Mouse (Mus musculus): Measurements from ENCODE around the gene Vmn1r193. TPM values are rescaled to one million over a fixed set of nuclear protein-coding genes. Genes with fewer than 3 reads are reported as not detected.
"Not testable (repeated sequence)": the region's sequence is repeated elsewhere in the genome, so short reads cannot be mapped to it uniquely, and the experiment has no call there.

Gene Vmn1r193
- not detected in 2 replicates for polyA plus RNA-seq (2015; fragmentation: Nextera tagmentation; extraction: Ambion mirVana)

DNA sequence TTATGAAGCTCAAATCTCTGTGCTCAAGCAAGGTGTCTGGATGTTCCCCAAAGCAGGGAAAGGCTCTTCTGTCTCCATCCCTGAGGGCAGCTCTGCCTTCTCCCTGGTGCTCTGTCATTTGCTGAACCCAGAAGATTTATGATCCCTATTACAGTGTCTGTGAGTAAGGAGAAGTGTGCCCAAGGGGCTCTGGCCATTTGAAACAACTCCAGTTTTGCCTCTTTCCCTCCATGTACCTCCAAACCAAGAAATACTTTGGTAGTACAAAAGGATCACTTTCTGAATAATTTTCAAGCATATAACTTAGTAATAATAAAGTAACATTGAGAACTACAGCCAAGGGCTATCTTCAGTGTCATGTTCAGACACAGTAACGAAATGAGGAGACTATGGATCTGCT is at the start of gene Vmn1r193:
TSS of gene Vmn1r193 (minus strand) at position 101 of the 400 bp plus-strand sequence.
- H3K27ac ChIP-seq; H3K27me3 ChIP-seq; H3K4me3 ChIP-seq (replicated peaks); H3K36me3 ChIP-seq; ATAC-seq (ENCODE audit: low read depth); H3K9ac ChIP-seq; H3K4me2 ChIP-seq; H3K9me3 ChIP-seq (replicated peaks); H3K4me1 ChIP-seq (replicated peaks); DNase-seq: not testable (repeated sequence)
- 40% methylated on average over 1 of the region's 1 CpGs for WGBS (ENCODE audit: insufficient replicate concordance)

DNA sequence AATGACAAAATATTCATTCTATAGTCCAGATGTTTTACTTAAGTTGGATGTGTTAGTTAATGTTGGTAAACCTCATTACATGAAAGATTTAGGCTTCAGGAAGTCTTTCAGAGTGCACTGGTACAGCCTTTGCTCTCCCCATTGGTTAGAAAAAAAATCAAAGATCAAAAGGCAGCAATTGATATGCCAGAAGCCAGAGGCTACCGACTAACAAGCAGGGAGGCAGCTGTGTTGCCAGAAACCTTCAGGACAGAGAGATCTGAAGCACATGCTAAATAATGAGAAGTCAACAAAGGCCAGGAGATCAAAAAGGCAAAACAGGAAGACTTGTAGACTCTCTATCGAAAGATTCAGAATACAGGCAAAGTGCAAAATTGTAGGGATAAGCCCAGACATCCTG is 48.8 kb upstream of the Vmn1r193 start:
- Histone ChIP-seq H3K4me2 (no peak overlapping the region), H3K9me3 (replicated peaks) (no peaks in the 10 kb centered on the region), H3K27me3 (no peaks in the 10 kb centered on the region), H3K36me3 (no peaks in the 10 kb centered on the region), H3K4me1 (replicated peaks) (no peaks in the 10 kb centered on the region), H3K27ac (no peak overlapping the region), H3K9ac (no peak overlapping the region), H3K4me3 (replicated peaks) (no peak overlapping the region)
- 42% methylated on average over 2 of the region's 2 CpGs for WGBS (ENCODE audit: insufficient replicate concordance)
- DNase-seq: no peak
- ATAC-seq (ENCODE audit: low read depth): no peak

DNA sequence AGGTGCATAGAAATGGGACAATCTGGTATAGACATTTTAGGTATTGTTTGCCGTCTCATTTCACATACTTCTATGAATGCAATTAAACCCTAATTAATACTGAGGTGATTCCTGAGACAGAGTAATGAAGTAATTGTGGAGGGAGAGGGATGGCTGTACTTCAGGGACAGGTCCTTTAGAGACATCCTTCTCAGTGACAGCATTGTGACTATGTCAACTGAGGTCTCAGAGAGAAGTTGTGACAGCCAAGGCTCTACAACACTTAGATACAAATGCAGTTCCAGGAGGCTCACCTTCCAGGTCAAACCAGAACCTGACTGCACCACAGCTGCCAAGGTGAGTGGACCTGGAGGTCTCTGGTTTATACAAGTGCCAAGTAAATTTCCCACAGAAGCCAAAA is 47.3 kb upstream of the Vmn1r193 start, which contains the start of gene Vmn1r195:
TSS of gene Vmn1r195 (plus strand) at position 301 of the 400 bp plus-strand sequence.
- not testable (repeated sequence) for H3K4me3 ChIP-seq (replicated peaks); H3K27ac ChIP-seq; H3K4me1 ChIP-seq (replicated peaks); H3K9ac ChIP-seq; H3K9me3 ChIP-seq (replicated peaks); H3K4me2 ChIP-seq; H3K36me3 ChIP-seq; DNase-seq; H3K27me3 ChIP-seq; ATAC-seq (ENCODE audit: low read depth)
- WGBS (ENCODE audit: insufficient replicate concordance): 80% methylated on average over 1 of the region's 1 CpGs

DNA sequence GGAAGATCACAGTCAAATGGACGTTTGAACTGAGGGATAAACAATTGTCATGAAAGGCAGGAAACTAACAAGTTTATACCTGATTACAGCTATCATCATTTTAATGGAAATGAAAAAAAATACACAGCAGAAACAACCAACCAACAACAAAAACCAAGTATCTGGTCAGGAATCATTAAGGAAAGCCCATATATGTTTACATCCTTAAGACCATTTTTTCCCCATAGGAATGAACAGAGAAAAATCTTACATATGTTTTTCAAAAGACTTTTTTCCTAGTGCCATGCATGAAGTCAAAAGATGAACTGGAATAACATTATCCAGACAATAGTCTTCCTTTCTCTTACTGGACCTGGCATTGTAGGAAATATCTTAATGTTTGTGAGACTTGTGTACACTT is 21.0 kb upstream of the Vmn1r193 start, which contains the start of gene Vmn1r194:
TSS of gene Vmn1r194 (plus strand) at position 301 of the 400 bp plus-strand sequence.
- Histone ChIP-seq H3K27ac (no peak within 1 kb of the TSS), H3K9me3 (replicated peaks) (no peaks in the 10 kb centered on the region), H3K4me2 (no peak within 1 kb of the TSS), H3K36me3 (no peaks in the 10 kb centered on the region), H3K4me3 (replicated peaks) (no peak within 1 kb of the TSS), H3K9ac (no peak within 1 kb of the TSS), H3K4me1 (replicated peaks) (no peaks in the 10 kb centered on the region), H3K27me3 (no peaks in the 10 kb centered on the region)
- no peak for ATAC-seq (ENCODE audit: low read depth)
- 28% methylated on average over 1 of the region's 1 CpGs for WGBS (ENCODE audit: insufficient replicate concordance)
- no peak for DNase-seq

DNA sequence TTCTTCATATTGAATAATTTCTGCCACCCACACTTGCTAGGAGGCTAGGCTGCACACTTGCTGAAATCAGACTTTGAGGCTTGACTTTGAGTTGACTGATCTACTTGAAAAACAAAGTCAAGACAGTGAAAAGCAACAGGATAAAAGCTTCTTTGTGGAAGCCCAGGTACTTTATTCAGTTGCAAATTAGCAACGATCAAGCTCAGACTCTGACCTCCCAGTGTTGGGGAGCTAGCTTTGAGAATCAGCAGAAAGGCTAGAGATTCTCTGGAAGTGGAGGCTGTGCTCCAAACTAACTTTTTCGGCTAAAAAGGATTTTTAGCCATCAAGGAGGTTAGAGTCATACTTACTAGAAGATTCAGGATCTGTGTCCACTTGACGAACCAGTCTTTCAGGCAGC is 30.2 kb downstream of the Vmn1r193 start:
- not testable (repeated sequence) for H3K4me3 ChIP-seq (replicated peaks); H3K4me2 ChIP-seq; H3K4me1 ChIP-seq (replicated peaks); H3K27me3 ChIP-seq; H3K9ac ChIP-seq; H3K36me3 ChIP-seq; DNase-seq; H3K9me3 ChIP-seq (replicated peaks); ATAC-seq (ENCODE audit: low read depth); H3K27ac ChIP-seq
- 59% methylated on average over 3 of the region's 3 CpGs for WGBS (ENCODE audit: insufficient replicate concordance)

DNA sequence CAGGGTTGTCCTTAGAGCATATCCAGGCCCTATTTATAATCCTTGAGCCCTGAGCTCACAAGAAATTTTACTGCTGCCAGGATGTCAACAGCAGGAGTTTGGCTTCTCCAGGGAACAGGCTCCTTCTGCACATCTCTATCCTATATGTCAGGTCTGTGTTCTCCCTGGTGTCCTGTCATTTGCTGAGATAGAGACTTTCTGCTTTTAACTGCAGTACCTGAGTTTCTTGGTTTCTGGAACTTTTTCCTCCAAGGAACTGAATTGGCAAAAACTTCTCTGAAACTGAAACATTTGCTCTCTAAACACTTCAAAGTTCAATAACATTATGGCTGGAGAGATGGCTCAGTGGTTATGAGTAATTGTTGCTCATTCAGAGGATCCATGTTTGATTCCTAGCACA is 31.9 kb downstream of the Vmn1r193 start, which contains the start of gene Vmn1r192:
TSS of gene Vmn1r192 (minus strand) at position 101 of the 400 bp plus-strand sequence.
- Histone ChIP-seq H3K9me3 (replicated peaks) (no peaks in the 10 kb centered on the region), H3K27me3 (no peaks in the 10 kb centered on the region), H3K4me2 (no peak within 1 kb of the TSS), H3K27ac (no peak within 1 kb of the TSS), H3K4me3 (replicated peaks) (no peak within 1 kb of the TSS), H3K4me1 (replicated peaks) (no peaks in the 10 kb centered on the region), H3K36me3 (no peaks in the 10 kb centered on the region), H3K9ac (no peak within 1 kb of the TSS)
- no peak for ATAC-seq (ENCODE audit: low read depth)
- DNase-seq: no peak

DNA sequence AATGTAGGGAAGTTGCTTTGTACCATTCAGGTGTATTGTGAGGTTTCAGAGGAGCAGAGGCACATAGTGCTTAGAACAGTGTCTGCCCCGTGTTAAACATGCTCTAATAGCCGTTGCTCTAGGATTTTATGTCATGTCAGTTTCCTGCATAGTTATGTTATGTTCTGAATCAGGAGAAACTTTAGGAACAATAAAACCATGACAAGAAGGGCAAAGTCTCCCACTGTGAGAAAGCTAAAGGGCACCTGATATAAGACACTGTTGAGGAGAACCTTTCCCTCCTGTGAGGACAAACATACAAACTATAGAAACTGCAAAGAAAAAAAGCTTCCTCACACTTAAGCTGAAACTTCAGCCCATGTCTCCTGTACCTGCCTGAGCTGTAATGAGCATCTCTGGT is 32.6 kb downstream of the Vmn1r193 start:
- 71% methylated on average over 2 of the region's 2 CpGs for WGBS (ENCODE audit: insufficient replicate concordance)
- H3K27me3 ChIP-seq: no peaks in the 10 kb centered on the region
- DNase-seq (no peak), ATAC-seq (ENCODE audit: low read depth) (no peak)
- H3K36me3 ChIP-seq: no peaks in the 10 kb centered on the region
- H3K9ac ChIP-seq: no peak overlapping the region
- no peak overlapping the region for H3K4me2 ChIP-seq
- no peaks in the 10 kb centered on the region for H3K4me1 ChIP-seq (replicated peaks)
- no peaks in the 10 kb centered on the region for H3K9me3 ChIP-seq (replicated peaks)
- H3K4me3 ChIP-seq (replicated peaks): no peak overlapping the region
- no peak overlapping the region for H3K27ac ChIP-seq

DNA sequence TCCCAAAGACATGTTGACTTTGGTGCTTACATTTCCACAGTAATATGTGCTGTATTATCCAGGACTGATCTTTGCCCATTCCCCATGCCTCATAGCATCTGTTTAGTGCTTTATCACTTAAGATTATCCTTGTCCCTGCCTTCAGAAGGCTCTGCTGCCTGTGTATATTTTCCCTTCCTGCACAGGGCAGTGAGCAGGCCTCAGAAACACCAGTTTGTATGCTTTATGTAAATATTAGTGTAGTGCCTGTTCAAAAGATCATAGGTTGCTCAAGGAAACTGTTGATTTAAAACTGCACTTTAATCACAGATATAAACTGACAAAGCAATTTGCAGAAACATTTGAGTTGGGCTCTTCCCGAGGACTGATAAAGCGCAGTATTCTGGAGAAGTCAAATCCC is 33.6 kb downstream of the Vmn1r193 start:
- H3K4me1 ChIP-seq (replicated peaks): no peaks in the 10 kb centered on the region
- H3K4me2 ChIP-seq: no peak overlapping the region
- no peak overlapping the region for H3K9ac ChIP-seq
- 66% methylated on average over 2 of the region's 2 CpGs for WGBS (ENCODE audit: insufficient replicate concordance)
- H3K27ac ChIP-seq: no peak overlapping the region
- DNase-seq (no peak), ATAC-seq (ENCODE audit: low read depth) (no peak)
- H3K36me3 ChIP-seq: no peaks in the 10 kb centered on the region
- no peaks in the 10 kb centered on the region for H3K9me3 ChIP-seq (replicated peaks)
- no peaks in the 10 kb centered on the region for H3K27me3 ChIP-seq
- no peak overlapping the region for H3K4me3 ChIP-seq (replicated peaks)

DNA sequence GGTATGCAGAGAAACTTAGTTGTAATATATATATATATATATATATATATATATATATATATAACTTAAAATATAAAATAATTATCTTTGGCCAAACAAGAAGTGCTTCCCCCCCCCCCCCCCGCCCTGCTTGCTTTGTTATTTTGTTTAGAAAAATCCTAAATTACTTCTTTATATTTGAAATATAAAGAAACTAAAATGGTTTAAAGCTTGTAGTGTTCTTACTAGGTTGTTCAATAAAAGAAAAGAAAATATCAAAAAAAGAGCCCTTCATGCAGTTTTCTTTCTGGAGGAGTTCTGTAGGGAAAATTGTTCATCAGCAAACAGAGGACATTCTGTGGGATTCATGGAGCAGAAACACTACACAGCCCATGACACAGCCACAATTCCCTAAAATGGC is 39.1 kb downstream of the Vmn1r193 start, which contains the start of gene Vmn1r191:
TSS of gene Vmn1r191 (minus strand) at position 101 of the 400 bp plus-strand sequence.
- DNase-seq (no peak), ATAC-seq (ENCODE audit: low read depth) (no peak)
- no peaks in the 10 kb centered on the region for H3K36me3 ChIP-seq
- WGBS (ENCODE audit: insufficient replicate concordance): 80% methylated on average over 1 of the region's 1 CpGs
- no peaks in the 10 kb centered on the region for H3K9me3 ChIP-seq (replicated peaks)
- no peak within 1 kb of the TSS for H3K27ac ChIP-seq
- no peak within 1 kb of the TSS for H3K4me2 ChIP-seq
- no peak within 1 kb of the TSS for H3K9ac ChIP-seq
- H3K4me3 ChIP-seq (replicated peaks): no peak within 1 kb of the TSS
- no peaks in the 10 kb centered on the region for H3K4me1 ChIP-seq (replicated peaks)
- H3K27me3 ChIP-seq: no peaks in the 10 kb centered on the region

DNA sequence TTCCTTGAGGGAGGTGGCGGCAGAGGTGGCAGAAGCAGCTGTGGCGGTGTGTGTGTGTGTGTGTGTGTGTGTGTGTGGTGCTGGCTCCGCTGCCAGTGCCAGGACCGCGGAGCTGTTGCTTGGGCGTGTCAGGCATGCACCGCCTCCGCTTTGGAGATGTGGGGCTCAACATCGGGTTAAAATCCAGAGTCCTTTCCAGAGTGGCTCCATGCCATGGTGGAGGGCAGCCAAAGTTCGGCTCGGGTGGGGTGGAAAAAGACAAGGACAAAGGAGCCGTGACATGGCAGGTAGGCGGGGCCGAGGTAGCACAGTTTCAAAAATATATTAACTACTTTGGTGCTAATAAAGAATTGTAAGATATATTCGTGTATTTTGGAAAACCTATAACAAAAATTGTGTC is 54.5 kb downstream of the Vmn1r193 start:
- H3K9ac ChIP-seq: no peak overlapping the region
- H3K4me2 ChIP-seq: no peak overlapping the region
- no peaks in the 10 kb centered on the region for H3K36me3 ChIP-seq
- ATAC-seq (ENCODE audit: low read depth) (no peak), DNase-seq (no peak)
- no peaks in the 10 kb centered on the region for H3K27me3 ChIP-seq
- H3K27ac ChIP-seq: no peak overlapping the region
- 83% methylated on average over 15 of the region's 15 CpGs for WGBS (ENCODE audit: insufficient replicate concordance)
- no peaks in the 10 kb centered on the region for H3K4me1 ChIP-seq (replicated peaks)
- H3K9me3 ChIP-seq (replicated peaks): 0 out of 2 replicates have a peak, but pooled peaks cover 7% of the 10 kb centered on the region
- H3K4me3 ChIP-seq (replicated peaks): no peak overlapping the region
